9 mouse cellular contexts compared by ENCODE assay signal in the genomic region with DNA sequence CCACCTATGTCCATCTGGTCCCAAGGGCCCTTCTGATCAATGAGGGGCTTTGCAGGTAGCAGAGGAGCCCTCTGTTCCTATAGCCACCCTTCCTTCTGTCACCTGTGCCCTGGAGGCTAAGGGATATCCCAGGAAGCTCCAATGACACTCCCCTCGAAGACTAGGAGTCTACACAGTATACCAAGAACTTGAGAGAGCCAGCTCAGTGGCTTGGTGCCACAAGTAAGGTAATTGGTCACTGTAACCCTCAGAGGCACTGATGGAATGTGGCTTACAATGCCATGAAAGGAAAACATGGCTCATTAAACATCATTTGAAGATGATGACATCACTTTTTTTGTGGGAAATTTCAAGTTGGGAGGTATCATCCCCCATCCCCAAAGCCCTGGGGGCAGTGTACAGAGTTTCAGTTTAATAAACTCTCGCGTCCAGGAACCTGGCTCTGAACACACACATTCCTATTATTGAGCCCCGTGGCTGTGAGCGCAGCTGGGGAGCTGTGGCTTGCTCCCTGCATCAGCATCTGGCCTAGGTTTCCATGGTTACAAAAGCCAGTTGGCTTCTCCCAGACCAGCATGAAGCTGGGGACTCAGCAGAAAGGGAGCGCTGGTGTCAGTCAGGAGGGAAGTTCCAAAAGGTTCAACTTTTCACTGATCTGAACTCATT.
DNase-seq lines count a peak whose midpoint lies in the region; ATAC-seq lines count a peak whose summit lies in the region.
"Had no signal": no experiment of that assay in that cellular context is flagged by ENCODE, and none has a peak within 500 bp of the region (broad histone marks: within the 10 kb centered on the region; RNA-seq: fewer than 3 reads in every experiment).

No protein-coding gene starts in this region.

- H3K4me2 ChIP-seq in kidney, embryonic 14.5 days (replicated peaks; ENCODE audit: low read depth, low read length) = no peak overlapping the region
- H3K4me2 ChIP-seq in forebrain, embryonic 14.5 days (ENCODE audit: low read length) = no peak overlapping the region
- no peak overlapping the region for H3K4me2 ChIP-seq in intestine, embryonic 15.5 days (replicated peaks)
- H3K4me2 ChIP-seq: liver, embryonic 13.5 days had no signal

- H3K9ac ChIP-seq in kidney, embryonic 14.5 days (ENCODE audit: low read depth, low read length) = no peak overlapping the region
- H3K9ac ChIP-seq in forebrain, embryonic 14.5 days (ENCODE audit: low read length) = no peak overlapping the region
- no peak overlapping the region for H3K9ac ChIP-seq in intestine, embryonic 15.5 days
- H3K9ac ChIP-seq: liver, embryonic 13.5 days had no signal

- H3K9me3 ChIP-seq in kidney, embryonic 14.5 days (ENCODE audit: control insufficient read depth, low read length) = no peaks in the 10 kb centered on the region
- H3K9me3 ChIP-seq in forebrain, embryonic 14.5 days (replicated peaks; ENCODE audit: control insufficient read depth, low read length) = no peaks in the 10 kb centered on the region
- H3K9me3 ChIP-seq in limb, embryonic 10.5 days (replicated peaks) = no peaks in the 10 kb centered on the region
- H3K9me3 ChIP-seq in intestine, embryonic 15.5 days = no peaks in the 10 kb centered on the region
- H3K9me3 ChIP-seq: liver, embryonic 13.5 days had no signal

- peaks cover 7% of the 10 kb centered on the region for H3K4me1 ChIP-seq in kidney, embryonic 14.5 days (ENCODE audit: control insufficient read depth, insufficient read depth, low read length)
- H3K4me1 ChIP-seq in forebrain, embryonic 14.5 days (ENCODE audit: control insufficient read depth, insufficient read depth, low read length) = peaks cover 12% of the 10 kb centered on the region
- H3K4me1 ChIP-seq in limb, embryonic 10.5 days = peaks cover 51% of the 10 kb centered on the region
- H3K4me1 ChIP-seq in intestine, embryonic 15.5 days (replicated peaks) = no peaks in the 10 kb centered on the region; the same call in 1 of the 2 replicates
- H3K4me1 ChIP-seq: liver, embryonic 13.5 days had no signal

- peak; percentile 34 for DNase-seq in kidney, adult 11 months
- peak; percentile 67 for DNase-seq in forebrain, embryonic 14.5 days (ENCODE audit: low spot score)
- peak; percentile 57 for DNase-seq in limb, embryonic 10.5 days (ENCODE audit: low spot score)
- DNase-seq in retina, embryonic 14.5 days (ENCODE audit: low spot score) = peak; percentile 68
- DNase-seq in yolk sac, embryonic 10.5 days (ENCODE audit: low spot score) = no peak
- no peak for DNase-seq in right cerebral cortex, adult 18-20 months
- DNase-seq: liver, embryonic 13.5 days had no signal

- H3K27ac ChIP-seq in kidney, embryonic 14.5 days (ENCODE audit: low read depth, low read length) = no peak overlapping the region
- H3K27ac ChIP-seq in forebrain, embryonic 14.5 days (ENCODE audit: low read depth, low read length) = no peak overlapping the region
- 0 out of 2 replicates have a peak overlapping the region, but pooled peaks have one; percentile 12 for H3K27ac ChIP-seq in limb, embryonic 10.5 days
- no peak overlapping the region for H3K27ac ChIP-seq in intestine, embryonic 15.5 days
- H3K27ac ChIP-seq: liver, embryonic 13.5 days had no signal

- no peaks in the 10 kb centered on the region for H3K27me3 ChIP-seq in kidney, embryonic 14.5 days (ENCODE audit: control insufficient read depth, insufficient read depth, low read length)
- H3K27me3 ChIP-seq in forebrain, embryonic 14.5 days (replicated peaks; ENCODE audit: control insufficient read depth, insufficient read depth, low read length) = no peaks in the 10 kb centered on the region
- no peaks in the 10 kb centered on the region for H3K27me3 ChIP-seq in limb, embryonic 10.5 days (ENCODE audit: low read depth, poor library complexity, severe bottlenecking)
- H3K27me3 ChIP-seq in intestine, embryonic 15.5 days (replicated peaks) = no peaks in the 10 kb centered on the region
- H3K27me3 ChIP-seq: liver, embryonic 13.5 days had no signal

- ATAC-seq in kidney, embryonic 14.5 days (ENCODE audit: low FRiP score, low TSS enrichment) = no peak
- ATAC-seq in forebrain, embryonic 14.5 days = peak; percentile 62; the same call in 1 of the 2 replicates
- no peak for ATAC-seq in intestine, embryonic 15.5 days

- 63% methylated on average over 6 of the region's 6 CpGs for WGBS in kidney, embryonic 14.5 days
- WGBS in forebrain, embryonic 14.5 days = 10% methylated on average over 6 of the region's 6 CpGs
- WGBS in limb, embryonic 10.5 days = 57% methylated on average over 6 of the region's 6 CpGs
- WGBS in intestine, embryonic 15.5 days = 55% methylated on average over 6 of the region's 6 CpGs

- no peak overlapping the region for H3K4me3 ChIP-seq in kidney, embryonic 14.5 days (ENCODE audit: low read length)
- no peak overlapping the region for H3K4me3 ChIP-seq in forebrain, embryonic 14.5 days (ENCODE audit: low read depth, low read length)
- H3K4me3 ChIP-seq in limb, embryonic 10.5 days = no peak overlapping the region
- no peak overlapping the region for H3K4me3 ChIP-seq in intestine, embryonic 15.5 days (replicated peaks)
- H3K4me3 ChIP-seq: liver, embryonic 13.5 days had no signal

- peaks cover 38% of the 10 kb centered on the region for H3K36me3 ChIP-seq in kidney, embryonic 14.5 days (ENCODE audit: control insufficient read depth, insufficient read depth, low read length)
- H3K36me3 ChIP-seq in forebrain, embryonic 14.5 days (ENCODE audit: control insufficient read depth, insufficient read depth, low read length) = peaks cover 49% of the 10 kb centered on the region
- H3K36me3 ChIP-seq in limb, embryonic 10.5 days = peaks cover 41% of the 10 kb centered on the region
- H3K36me3 ChIP-seq in intestine, embryonic 15.5 days = peaks cover 9% of the 10 kb centered on the region
- H3K36me3 ChIP-seq: liver, embryonic 13.5 days had no signal

Comparison
In these comparisons a context has a peak if more than half of its experiments do, and no peak if none do; other contexts are left out.
1. DNase-seq: peak in kidney, adult 11 months (single experiment), forebrain, embryonic 14.5 days (single experiment), limb, embryonic 10.5 days (single experiment) and retina, embryonic 14.5 days (single experiment); none in yolk sac, embryonic 10.5 days (single experiment) and right cerebral cortex, adult 18-20 months (single experiment).